8 mouse cellular contexts compared by ENCODE assay signal in the genomic region with DNA sequence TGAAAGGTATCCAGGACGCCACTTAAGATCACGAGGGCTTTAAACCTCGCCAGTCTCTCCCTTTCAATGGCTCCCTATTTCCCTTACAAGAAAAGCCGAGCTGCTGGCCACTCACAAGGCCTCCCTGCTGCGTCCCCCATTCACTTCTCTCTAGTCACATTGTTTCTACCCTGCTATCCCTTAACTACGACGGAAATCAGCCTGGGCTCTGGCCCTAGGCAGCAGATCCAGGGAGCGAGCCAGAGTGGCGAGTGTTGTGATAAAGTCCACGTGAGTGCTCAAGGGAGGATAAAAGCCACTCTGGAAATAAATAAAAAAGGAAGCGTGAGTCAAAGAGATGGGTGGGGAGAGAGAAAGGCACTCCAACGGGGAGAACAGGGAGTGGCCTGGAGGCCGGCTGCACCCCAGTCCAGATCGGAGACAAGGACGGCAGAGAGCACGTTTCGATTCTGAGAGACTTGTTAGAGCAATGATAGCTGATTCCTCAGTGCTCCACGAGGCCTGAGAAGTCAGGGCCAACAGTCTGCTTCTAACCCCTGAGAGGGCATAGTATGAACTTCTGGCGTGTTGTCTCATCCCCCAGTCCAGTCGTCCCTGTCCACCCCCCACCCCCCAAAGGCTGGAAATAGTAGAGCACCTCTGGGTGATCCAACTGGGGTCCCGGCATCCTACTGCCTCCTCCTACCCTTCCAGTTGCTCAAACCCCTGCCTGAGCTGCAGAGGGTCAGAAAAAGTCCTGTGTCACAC.
DNase-seq lines count a peak whose midpoint lies in the region; ATAC-seq and TF ChIP-seq lines count a peak whose summit lies in the region.

No protein-coding gene starts in this region.

- WGBS in embryonic facial prominence, embryonic 11.5 days: 4% methylated on average over 21 of the region's 21 CpGs
- 3% methylated on average over 21 of the region's 21 CpGs for WGBS in heart, embryonic 13.5 days

- DNase-seq in left cerebral cortex, adult 2 months (ENCODE audit: extremely low spot score in 1 of 2, low spot score in 2 of 2): peak in 1 of 2 experiments; percentile 35
- DNase-seq in left cerebral cortex, adult 11 months (ENCODE audit: low spot score): no peak
- DNase-seq in embryonic facial prominence, embryonic 11.5 days (ENCODE audit: low spot score): peak; percentile 30
- peak; percentile 50 for DNase-seq in kidney, postnatal 10 days
- DNase-seq in lung, postnatal 14 days: peak; percentile 43
- DNase-seq in skeletal muscle tissue, adult 2 months (ENCODE audit: low read depth, low spot score): peak; percentile 82

- peak overlapping the region; percentile 72 for H3K27ac ChIP-seq in left cerebral cortex, adult 2 months
- H3K27ac ChIP-seq in embryonic facial prominence, embryonic 11.5 days (replicated peaks; ENCODE audit: low read depth, low read length): no peak overlapping the region
- peak overlapping the region; percentile 83 for H3K27ac ChIP-seq in heart, embryonic 13.5 days (replicated peaks)

- H3K9ac ChIP-seq in embryonic facial prominence, embryonic 11.5 days (replicated peaks; ENCODE audit: low read length): peak overlapping the region; percentile 35; the same call in 1 of the 2 replicates
- H3K9ac ChIP-seq in heart, embryonic 13.5 days: peak overlapping the region; percentile 75

- no peaks in the 10 kb centered on the region for H3K36me3 ChIP-seq in embryonic facial prominence, embryonic 11.5 days (replicated peaks; ENCODE audit: control insufficient read depth, insufficient read depth, low read depth, low read length)
- H3K36me3 ChIP-seq in heart, embryonic 13.5 days: no peaks in the 10 kb centered on the region

- peaks cover 2% of the 10 kb centered on the region; the same call in 1 of the 2 replicates for H3K4me1 ChIP-seq in embryonic facial prominence, embryonic 11.5 days (ENCODE audit: control insufficient read depth, insufficient read depth, low read length)
- peaks cover 41% of the 10 kb centered on the region for H3K4me1 ChIP-seq in heart, embryonic 13.5 days

- H3K4me2 ChIP-seq in embryonic facial prominence, embryonic 11.5 days (ENCODE audit: low read depth, low read length): peak overlapping the region; percentile 52
- H3K4me2 ChIP-seq in heart, embryonic 13.5 days: peak overlapping the region; percentile 74

- intact Hi-C loops in left cerebral cortex, adult 2 months (cut with DNase I): loop anchor here (2.0 kb wide), 4 partner anchors 39 to 153 kb away; partner anchors contain the start of gene Calm2

- H3K9me3 ChIP-seq in embryonic facial prominence, embryonic 11.5 days (replicated peaks; ENCODE audit: control insufficient read depth, low read length): no peaks in the 10 kb centered on the region
- no peaks in the 10 kb centered on the region for H3K9me3 ChIP-seq in heart, embryonic 13.5 days

- TF ChIP-seq CTCF in left cerebral cortex, adult 2 months (IDR thresholded peaks at IDR 0.05): no peak

- H3K4me3 ChIP-seq in left cerebral cortex, adult 2 months: peak overlapping the region; percentile 41; the same call in 1 of the 2 replicates
- H3K4me3 ChIP-seq in embryonic facial prominence, embryonic 11.5 days (ENCODE audit: low read depth, low read length): peak overlapping the region; percentile 31
- H3K4me3 ChIP-seq in heart, embryonic 13.5 days: peak overlapping the region; percentile 48

- no peak for ATAC-seq in embryonic facial prominence, embryonic 11.5 days (replicated peaks; ENCODE audit: insufficient number of reproducible peaks, low FRiP score, low TSS enrichment, low read depth)
- ATAC-seq in heart, embryonic 13.5 days (ENCODE audit: extremely low read depth, insufficient number of reproducible peaks, low FRiP score, low TSS enrichment): no peak
- ATAC-seq in activated CD4-positive, CD25-positive, alpha-beta regulatory T cell, adult 4 months: no peak

- no peaks in the 10 kb centered on the region for H3K27me3 ChIP-seq in embryonic facial prominence, embryonic 11.5 days (ENCODE audit: control insufficient read depth, insufficient read depth, low read length)
- no peaks in the 10 kb centered on the region for H3K27me3 ChIP-seq in heart, embryonic 13.5 days (replicated peaks)
